Mouse (Mus musculus) adrenal gland, postnatal 25 days (tissue): ENCODE results near the gene Cdk10. TPM values are rescaled to one million over a fixed set of nuclear protein-coding genes. Genes with fewer than 3 reads are reported as not detected.

ENCODE experiments used
- DNase-seq: peaks from one replicate; pipeline ENCODE4 v3.0.0; 2021; ENCODE audit warnings: mixed read lengths
- total RNA-seq: library from RNA; stranded (reverse); gene quantifications from 2 replicates; pipeline ENCODE4 v1.2.3, GENCODE M21; 2021

Gene Cdk10
- total RNA-seq, 1 experiment from 2014 or later, result 78.2 TPM

DNA sequence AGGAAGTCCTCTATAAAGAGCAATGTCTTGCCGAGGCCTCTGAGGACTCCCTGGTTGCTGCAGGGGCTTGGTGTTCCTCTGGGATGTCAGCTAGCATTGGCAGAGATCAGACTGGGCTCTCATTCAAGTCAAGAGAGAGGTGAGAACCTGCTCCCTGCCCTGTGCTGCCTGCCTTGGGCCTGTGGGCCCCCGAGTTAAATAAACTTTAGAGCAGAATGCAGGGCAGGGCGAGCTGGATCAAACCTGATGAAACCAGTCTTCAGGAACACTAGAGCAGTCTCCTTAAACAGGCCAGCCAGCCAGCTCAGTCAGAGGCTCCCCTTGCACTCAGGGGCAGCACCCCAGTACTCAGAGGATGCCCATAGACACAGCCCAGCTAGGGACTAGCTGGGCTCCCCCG lies 47.3 kb downstream of the Cdk10 start:
- no peak for DNase-seq

GRCm38 (mm10) chr8:123274447-123274846 lies 49.8 kb downstream of the Cdk10 start:
- no peak for DNase-seq

- no peak for DNase-seq
Measured at GRCm38 (mm10) chr8:123275096-123275495, 50.5 kb downstream of the Cdk10 start.

GRCm38 (mm10) chr8:123278445-123278844 lies 53.8 kb downstream of the Cdk10 start:
- DNase-seq, result no peak

- DNase-seq, result no peak
Measured at GRCm38 (mm10) chr8:123279828-123280227, 55.2 kb downstream of the Cdk10 start.

- no peak for DNase-seq
Measured at GRCm38 (mm10) chr8:123280302-123281094, 55.9 kb downstream of the Cdk10 start.

Other genes with a start within 250 kb of the Cdk10 start
- 111 TPM in 2 replicates for gene Ankrd11, start 182.6 kb upstream of the Cdk10 start, total RNA-seq
- gene Spg7, start 161.9 kb upstream of the Cdk10 start, total RNA-seq, result 91.5 and 97.5 TPM in 2 replicates
- gene Rpl13, start 122.5 kb upstream of the Cdk10 start, total RNA-seq, result 560 and 633 TPM in 2 replicates
- 4.6 and 6.4 TPM in 2 replicates for gene Cpne7, start 107.5 kb upstream of the Cdk10 start, total RNA-seq
- gene Sult5a1, start 66.5 kb upstream of the Cdk10 start, total RNA-seq, result 5.3 and 5.5 TPM in 2 replicates
- 30.1 and 32.6 TPM in 2 replicates for gene Dpep1, start 38.6 kb upstream of the Cdk10 start, total RNA-seq
- 79.0 and 97.8 TPM in 2 replicates for gene Chmp1a, start 12.1 kb upstream of the Cdk10 start, total RNA-seq
- gene Spata33, start 12.0 kb upstream of the Cdk10 start, total RNA-seq, result 3.3 and 4.0 TPM in 2 replicates
- gene Spata2l, start 11.4 kb downstream of the Cdk10 start, total RNA-seq, result 15.6 and 17.9 TPM in 2 replicates
- gene Zfp276, start 29.4 kb downstream of the Cdk10 start, total RNA-seq, result 32.3 and 33.0 TPM in 2 replicates
- gene Vps9d1, start 29.5 kb downstream of the Cdk10 start, total RNA-seq, result 25.2 and 36.7 TPM in 2 replicates
- gene Fanca, start 93.7 kb downstream of the Cdk10 start, total RNA-seq, result 6.6 and 15.5 TPM in 2 replicates
- gene Spire2, start 107.9 kb downstream of the Cdk10 start, total RNA-seq, result 1.7 and 2.2 TPM in 2 replicates
- 203 and 237 TPM in 2 replicates for gene Tcf25, start 148.9 kb downstream of the Cdk10 start, total RNA-seq
- not detected in 2 replicates for gene Mc1r, start 182.3 kb downstream of the Cdk10 start, total RNA-seq
- gene Tubb3, start 186.6 kb downstream of the Cdk10 start, total RNA-seq, result 1.7 and 2.8 TPM in 2 replicates
- 19.1 and 29.4 TPM in 2 replicates for gene Def8, start 198.7 kb downstream of the Cdk10 start, total RNA-seq